Mouse (Mus musculus) heart, adult 2 months (tissue): Measurements from ENCODE around the gene Fgfr2.

Experiments used
- CTCF ChIP-seq: fragments of 200-600 bp; IDR thresholded peaks from 2 replicates; pipeline ENCODE4 v1.8.1; 2022; ENCODE audit warnings: antibody characterized with exemption, mild to moderate bottlenecking, moderate library complexity
- EP300 ChIP-seq: fragments of 200-500 bp; IDR thresholded peaks from 2 replicates; pipeline ENCODE4 v1.6.1; 2011; ENCODE audit warnings: low read depth, low read length, control low read depth; ENCODE audit not compliant: insufficient read depth

GRCm38 (mm10) chr7:130808694-130809093 lies 2314.5 kb downstream of the Fgfr2 start:
- no peak for TF ChIP-seq CTCF
- no peak for TF ChIP-seq EP300
